Mouse (Mus musculus) liver, postnatal 0 days (tissue): ENCODE data around the gene Svs1.

Source experiments
- CTCF ChIP-seq: sonication (generic); IDR thresholded peaks from 2 replicates; pipeline ENCODE4 v1.5.1; 2016; ENCODE audit warnings: antibody characterized with exemption, low read depth
- EP300 ChIP-seq: IDR thresholded peaks from 2 replicates; pipeline ENCODE4 v1.6.1; 2016; ENCODE audit warnings: antibody characterized with exemption, low read depth, mild to moderate bottlenecking

DNA sequence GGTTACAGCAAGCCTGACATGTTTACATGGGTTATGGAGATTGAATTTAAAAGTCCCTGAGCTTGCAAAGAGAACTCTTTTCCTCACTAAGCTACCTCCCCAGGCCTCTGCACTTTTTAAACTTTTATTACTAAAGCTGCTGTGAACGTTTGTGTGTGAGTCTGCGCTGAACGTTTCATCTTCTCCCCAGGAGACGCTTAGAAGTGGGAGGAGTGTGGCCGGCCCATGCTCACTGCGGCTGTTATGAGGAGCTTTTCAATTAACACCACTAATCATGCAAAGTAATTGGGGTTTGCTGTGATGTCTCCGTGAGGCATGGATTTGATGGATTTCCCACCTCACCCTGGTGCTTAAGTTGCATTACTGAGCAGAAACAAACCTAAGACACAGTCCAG, 22.5 kb downstream of the Svs1 start:
- TF ChIP-seq CTCF (no peak), EP300 (no peak)
